Mouse (Mus musculus) cerebellum, adult 2 months (tissue): ENCODE measurements around the gene Pfkp.

Experiments
- CTCF ChIP-seq: fragments of 200-500 bp; IDR thresholded peaks from 2 replicates; pipeline ENCODE4 v1.5.1; 2011; ENCODE audit warnings: low read depth, mild to moderate bottlenecking, control low read depth, low read length, moderate library complexity, borderline replicate concordance; ENCODE audit not compliant: insufficient read depth
- POLR2A ChIP-seq: fragments of 200-500 bp; IDR thresholded peaks from 2 replicates; pipeline ENCODE4 v1.6.1; 2011; ENCODE audit warnings: low read length, control low read depth, borderline replicate concordance; ENCODE audit not compliant: insufficient read depth

DNA sequence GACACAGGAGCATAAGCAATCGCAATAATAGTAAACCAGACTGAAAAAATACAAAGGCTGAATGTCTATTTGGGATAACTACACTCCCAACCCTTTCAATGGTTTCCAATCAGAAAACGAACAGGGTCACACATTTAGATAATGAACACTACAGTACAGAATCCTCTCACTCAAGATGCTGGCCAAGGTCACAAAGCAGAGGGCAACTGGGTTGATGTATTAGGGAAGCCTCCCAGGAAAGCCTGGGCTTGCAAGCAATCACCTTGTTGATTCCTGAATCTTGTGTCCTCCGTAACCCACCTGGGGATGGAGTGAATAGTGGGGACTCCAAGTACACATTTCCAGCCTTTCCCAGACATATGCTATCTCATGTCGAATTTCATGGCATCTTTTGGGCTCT is 5.6 kb downstream of the Pfkp start:
- TF ChIP-seq CTCF = no peak
- no peak for TF ChIP-seq POLR2A
